Mouse (Mus musculus) heart, adult 11 months (tissue): Measurements from ENCODE around the gene Tas2r130.
A peak's percentile ranks its signal among the peaks of the same experiment; 100 is the strongest.
"Not testable (repeated sequence)": the region's sequence is repeated elsewhere in the genome, so short reads cannot be mapped to it uniquely, and the experiment has no call there.

Experiments used
- DNase-seq: peaks from one replicate; pipeline ENCODE4 v3.0.0; 2022

The Tas2r130 gene

GRCm38 (mm10) chr6:131630812-131631211, at the start of gene Tas2r130:
Gene Tas2r130 (minus strand): TSS chr6:131630912.
- no peak for DNase-seq

GRCm38 (mm10) chr6:131678786-131679185, 48.1 kb upstream of the Tas2r130 start, which contains the start of gene Tas2r106:
Gene Tas2r106 (minus strand): TSS chr6:131678886.
- no peak for DNase-seq

- DNase-seq: no peak
Measured at GRCm38 (mm10) chr6:131660049-131660448, 29.3 kb upstream of the Tas2r130 start, which contains the start of gene Tas2r107. Gene Tas2r107 (minus strand): TSS chr6:131660149.

- DNase-seq: not testable (repeated sequence)
Measured at GRCm38 (mm10) chr6:131609956-131610355, 20.8 kb downstream of the Tas2r130 start.

- DNase-seq: peak; percentile 50
Measured at GRCm38 (mm10) chr6:131604821-131605220, 25.9 kb downstream of the Tas2r130 start.
